In genomic region chr15:102028040-102028439, GRCm38 (mm10) we compare ENCODE assay signal across 7 mouse cellular contexts. TPM values are rescaled to one million over a fixed set of nuclear protein-coding genes. Genes with fewer than 3 reads are reported as not detected.
DNase-seq lines count a peak whose midpoint lies in the region; ATAC-seq and TF ChIP-seq lines count a peak whose summit lies in the region.

Gene Krt18, plus strand, starts transcription at chr15:102028180.

- H3K27ac ChIP-seq in limb, embryonic 15.5 days, result no peak within 1 kb of the TSS
- no peak within 1 kb of the TSS for H3K27ac ChIP-seq in midbrain, postnatal 0 days (ENCODE audit: low read depth, low read length)

- H3K4me3 ChIP-seq in limb, embryonic 15.5 days, result peak within 1 kb of the TSS; percentile 35
- H3K4me3 ChIP-seq in midbrain, postnatal 0 days (ENCODE audit: low read depth, low read length), result peak within 1 kb of the TSS; percentile 17; the same call in 1 of the 2 replicates

- H3K9ac ChIP-seq in limb, embryonic 15.5 days, result no peak within 1 kb of the TSS
- no peak within 1 kb of the TSS for H3K9ac ChIP-seq in midbrain, postnatal 0 days (replicated peaks; ENCODE audit: low read length, poor library complexity, severe bottlenecking)

- DNase-seq in CD4-positive helper T cell, adult 2 months (ENCODE audit: low read depth, low spot score), result peak; percentile 14
- DNase-seq in R1 (ENCODE audit: low read depth, low spot score), result peak; percentile 74
- DNase-seq in midbrain, postnatal 0 days (ENCODE audit: low spot score), result no peak
- DNase-seq in ovary, postnatal 14 days (ENCODE audit: low spot score), result no peak
- no peak for DNase-seq in cerebellum, adult 9-11 months

- no peaks in the 10 kb centered on the region for H3K9me3 ChIP-seq in limb, embryonic 15.5 days
- H3K9me3 ChIP-seq in midbrain, postnatal 0 days (ENCODE audit: low read length), result no peaks in the 10 kb centered on the region

- 2% methylated on average over 28 of the region's 28 CpGs for WGBS in limb, embryonic 15.5 days
- WGBS in midbrain, postnatal 0 days, result 3% methylated on average over 28 of the region's 28 CpGs

- no peaks in the 10 kb centered on the region for H3K36me3 ChIP-seq in limb, embryonic 15.5 days
- no peaks in the 10 kb centered on the region for H3K36me3 ChIP-seq in midbrain, postnatal 0 days (ENCODE audit: insufficient read depth, low read length)

- no peak for TF ChIP-seq CTCF in midbrain, postnatal 0 days (IDR thresholded peaks at IDR 0.05)

- H3K4me1 ChIP-seq in limb, embryonic 15.5 days, result peaks cover 33% of the 10 kb centered on the region
- peaks cover 5% of the 10 kb centered on the region; the same call in 1 of the 2 replicates for H3K4me1 ChIP-seq in midbrain, postnatal 0 days (ENCODE audit: insufficient read depth, low read length)

- peaks cover 33% of the 10 kb centered on the region for H3K27me3 ChIP-seq in limb, embryonic 15.5 days
- H3K27me3 ChIP-seq in midbrain, postnatal 0 days (ENCODE audit: insufficient read depth, low read length), result peaks cover 27% of the 10 kb centered on the region

- H3K4me2 ChIP-seq in limb, embryonic 15.5 days, result peak within 1 kb of the TSS; percentile 53
- H3K4me2 ChIP-seq in midbrain, postnatal 0 days (ENCODE audit: low read depth, low read length, poor library complexity, severe bottlenecking), result peak within 1 kb of the TSS; percentile 35

- ATAC-seq in hematopoietic stem cell, adult 5-6 weeks (replicated peaks in 1 of 2; ENCODE audit: insufficient read depth in 1 of 2, low FRiP score in 2 of 2, low TSS enrichment in 1 of 2, low read depth in 1 of 2, poor library complexity in 2 of 2, severe bottlenecking in 2 of 2), result peak; percentile 60 to 70
- no peak for ATAC-seq in limb, embryonic 15.5 days (ENCODE audit: insufficient number of reproducible peaks, low FRiP score, low TSS enrichment, low read depth)
- no peak for ATAC-seq in midbrain, postnatal 0 days (ENCODE audit: low FRiP score)

RNA-seq across cellular contexts. Expression of gene Krt18, which starts in this region (rescaled TPM):
- total RNA-seq in hematopoietic stem cell, adult 5-6 weeks (2017), result 58.8 and 66.5 TPM in 2 replicates
- 39.0 and 44.4 TPM in 2 replicates for polyA plus RNA-seq in limb, embryonic 15.5 days (2015; fragmentation: Nextera tagmentation; extraction: Ambion mirVana)
- total RNA-seq in midbrain, postnatal 0 days (2014; rRNA removed), result 0.99 and 1.7 TPM in 2 replicates
- polyA plus RNA-seq in midbrain, postnatal 0 days (2015; fragmentation: Nextera tagmentation; extraction: Ambion mirVana), result 1.8 and 2.1 TPM in 2 replicates

Comparison
In these comparisons a context has a peak if more than half of its experiments do, and no peak if none do; other contexts are left out.
1. RNA of gene Krt18 (total RNA-seq): 58.8 to 66.5 TPM in hematopoietic stem cell, adult 5-6 weeks; 0.99 to 1.7 TPM in midbrain, postnatal 0 days; every median in the first group is over 10 times any median in the second.
2. RNA of gene Krt18 (polyA plus RNA-seq): 39.0 to 44.4 TPM in limb, embryonic 15.5 days; 1.8 to 2.1 TPM in midbrain, postnatal 0 days; every median in the first group is over 10 times any median in the second.
3. DNase-seq: peak in CD4-positive helper T cell, adult 2 months (single experiment) and R1 (single experiment); none in midbrain, postnatal 0 days (single experiment), ovary, postnatal 14 days (single experiment) and cerebellum, adult 9-11 months (single experiment).
4. ATAC-seq: peak in hematopoietic stem cell, adult 5-6 weeks (2 of 2); none in limb, embryonic 15.5 days (single experiment) and midbrain, postnatal 0 days (single experiment).